Mouse (Mus musculus) brown adipose tissue, adult 24 weeks (tissue): ENCODE measurements around the gene 1700122O11Rik. TPM values are rescaled to one million over a fixed set of nuclear protein-coding genes. Genes with fewer than 3 reads are reported as not detected.

Experiments used
- H3K27ac ChIP-seq: fragments of 200-500 bp; replicated peaks from 2 replicates; pipeline ENCODE4 v1.5.1; 2012; ENCODE audit warnings: low read depth, mild to moderate bottlenecking, low read length
- H3K4me1 ChIP-seq: fragments of 200-500 bp; 2 replicates; pipeline ENCODE4 v1.6.1; 2012; ENCODE audit warnings: low read length, mixed read lengths; ENCODE audit not compliant: control insufficient read depth, insufficient read depth, insufficient read length
- H3K4me3 ChIP-seq: fragments of 200-500 bp; 2 replicates; pipeline ENCODE4 v1.5.1; 2012; ENCODE audit warnings: low read depth, mild to moderate bottlenecking, low read length, moderate library complexity; ENCODE audit not compliant: insufficient read depth
- polyA plus RNA-seq: library from polyadenylated mRNA; stranded (reverse); fragments of >200 nt; gene quantifications from 2 replicates; pipeline ENCODE4 v1.2.4, GENCODE M21; 2012; ENCODE audit not compliant: missing spikeins, insufficient read depth, insufficient read length

Gene 1700122O11Rik
- polyA plus RNA-seq, 1 experiment = not detected

DNA sequence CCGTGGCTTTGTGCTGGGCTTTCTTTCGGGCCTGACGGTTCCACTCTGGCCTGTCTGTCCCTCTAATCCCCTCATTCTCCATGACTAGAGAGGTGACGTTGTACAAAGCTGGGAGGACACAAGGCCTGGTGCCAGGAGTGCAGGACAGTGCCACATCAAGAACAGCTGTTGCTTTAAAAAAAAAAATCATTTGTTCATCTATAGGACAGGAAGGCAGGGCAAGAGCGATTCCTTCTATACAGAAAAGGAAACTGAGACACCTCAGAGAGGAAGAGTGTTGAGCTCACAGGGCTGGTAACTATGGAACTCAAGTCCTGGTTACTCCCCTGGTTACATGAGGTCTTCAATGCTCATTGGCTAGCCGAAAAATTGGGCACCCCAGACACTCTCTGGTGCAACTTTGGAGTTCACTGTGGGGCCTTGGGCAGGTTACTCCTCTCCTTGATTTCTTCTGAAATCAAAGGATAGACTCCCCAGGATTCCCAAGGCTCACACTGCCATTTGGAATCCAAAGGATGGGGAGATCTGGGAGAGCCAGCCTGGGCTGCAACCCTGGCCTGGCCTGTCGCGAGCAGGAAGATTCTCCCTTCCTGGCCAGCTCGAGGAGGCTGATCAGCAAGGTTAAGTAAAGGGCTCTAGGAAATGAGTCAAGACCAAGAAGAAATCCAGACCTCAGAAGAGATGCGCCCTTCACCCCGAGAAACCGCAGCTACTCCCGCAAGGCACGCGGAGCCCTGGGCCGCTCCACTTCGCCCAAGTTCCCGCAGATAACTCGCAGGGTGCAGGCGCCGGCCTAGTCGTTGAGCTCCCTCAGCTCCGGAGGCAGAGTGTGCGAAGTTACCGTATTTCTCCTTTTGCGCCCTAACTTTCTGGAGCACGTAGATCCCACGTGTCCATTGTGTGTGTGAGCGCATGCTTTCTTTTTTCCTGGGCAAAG, 3.5 kb upstream of the 1700122O11Rik start:
- H3K4me1 ChIP-seq = no peaks in the 10 kb centered on the region
- H3K27ac ChIP-seq = peak overlapping the region; percentile 11; the same call in 1 of the 2 replicates
- H3K4me3 ChIP-seq = peak overlapping the region; percentile 52

- Histone ChIP-seq H3K4me1 (no peaks in the 10 kb centered on the region), H3K27ac (no peak overlapping the region), H3K4me3 (no peak overlapping the region)
Observed at GRCm38 (mm10) chr17:48039232-48039866, 1.3 kb upstream of the 1700122O11Rik start.

- no peaks in the 10 kb centered on the region for H3K4me1 ChIP-seq
- no peak overlapping the region for H3K27ac ChIP-seq
Observed at GRCm38 (mm10) chr17:48036921-48037320, 1.2 kb downstream of the 1700122O11Rik start.

DNA sequence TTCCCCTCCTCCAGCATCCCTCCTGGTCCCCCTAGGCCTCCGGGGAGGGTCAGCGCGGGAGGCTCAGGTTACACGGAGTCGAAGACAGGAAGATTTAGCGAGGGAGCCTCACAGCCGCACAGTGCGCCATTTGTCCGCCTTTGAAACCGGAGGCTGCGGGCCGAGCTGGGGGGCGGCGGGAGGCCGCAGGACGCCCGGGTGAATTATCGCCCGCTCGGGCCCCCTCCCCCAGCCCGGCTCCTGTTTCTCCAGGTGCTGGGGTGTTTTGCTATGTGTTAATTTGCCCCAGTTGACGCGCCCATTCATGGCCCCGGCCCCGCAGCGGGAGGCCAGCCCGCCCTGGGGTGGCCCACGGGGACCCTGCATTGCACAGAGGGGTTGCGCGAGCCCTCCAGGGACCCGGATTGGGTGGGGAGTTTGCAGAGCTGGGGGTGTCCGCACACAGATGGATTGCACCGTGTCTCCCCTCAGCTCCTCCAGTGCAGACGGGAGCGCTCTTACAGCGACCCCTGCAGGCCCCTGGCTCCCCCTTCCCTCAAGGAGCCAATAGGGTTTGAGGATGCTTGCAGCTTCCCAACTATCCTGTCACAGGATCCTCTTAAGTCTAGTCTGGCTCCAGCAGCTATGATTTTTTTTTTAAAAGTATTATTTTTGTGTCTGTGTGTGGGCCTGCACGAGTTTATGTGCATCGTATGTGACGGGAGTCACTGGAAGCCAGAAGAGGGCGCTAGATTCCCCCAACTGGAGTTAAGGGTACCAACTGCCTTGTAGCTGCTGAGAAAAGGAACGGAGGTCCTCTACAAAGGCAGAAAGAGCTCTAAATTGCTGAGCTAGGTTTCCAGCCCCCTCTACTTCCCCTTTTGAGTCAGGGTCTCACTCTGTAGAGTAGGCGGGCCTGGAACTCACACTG, 6.3 kb downstream of the 1700122O11Rik start:
- H3K4me1 ChIP-seq = no peaks in the 10 kb centered on the region
- H3K4me3 ChIP-seq = no peak overlapping the region
- H3K27ac ChIP-seq = no peak overlapping the region

More at GRCm38 (mm10) chr17:48036921-48037320, 1.2 kb downstream of the 1700122O11Rik start:
- no peak overlapping the region for H3K4me3 ChIP-seq

- Histone ChIP-seq H3K4me1 (no peaks in the 10 kb centered on the region), H3K27ac (no peak overlapping the region), H3K4me3 (no peak overlapping the region)
Observed at GRCm38 (mm10) chr17:48029241-48029640, 8.9 kb downstream of the 1700122O11Rik start.

- H3K4me3 ChIP-seq = no peak overlapping the region
- H3K27ac ChIP-seq = no peak overlapping the region
- H3K4me1 ChIP-seq = no peaks in the 10 kb centered on the region
Observed at GRCm38 (mm10) chr17:48028250-48028649, 9.8 kb downstream of the 1700122O11Rik start.

DNA sequence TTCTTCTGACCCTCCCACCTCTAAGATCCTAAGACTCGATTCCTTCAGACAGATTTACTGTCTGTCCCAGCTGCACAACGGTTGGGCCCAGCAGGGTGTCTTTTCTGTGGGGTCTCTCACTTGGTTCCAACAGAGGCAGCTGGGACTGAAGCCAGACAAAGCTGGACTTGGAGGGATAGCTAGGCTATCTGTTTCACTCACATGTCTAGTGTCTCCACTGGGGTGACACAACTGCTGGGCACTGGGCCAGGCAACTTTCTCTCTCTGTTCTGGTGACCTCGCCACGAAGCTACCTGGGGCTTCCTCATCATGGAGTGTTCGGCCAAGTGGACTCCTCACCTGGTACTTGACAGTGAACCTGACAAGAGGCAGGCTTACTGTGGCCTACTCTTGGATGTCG, 10.4 kb downstream of the 1700122O11Rik start:
- no peak overlapping the region for H3K4me3 ChIP-seq
- no peak overlapping the region for H3K27ac ChIP-seq
- H3K4me1 ChIP-seq = no peaks in the 10 kb centered on the region

DNA sequence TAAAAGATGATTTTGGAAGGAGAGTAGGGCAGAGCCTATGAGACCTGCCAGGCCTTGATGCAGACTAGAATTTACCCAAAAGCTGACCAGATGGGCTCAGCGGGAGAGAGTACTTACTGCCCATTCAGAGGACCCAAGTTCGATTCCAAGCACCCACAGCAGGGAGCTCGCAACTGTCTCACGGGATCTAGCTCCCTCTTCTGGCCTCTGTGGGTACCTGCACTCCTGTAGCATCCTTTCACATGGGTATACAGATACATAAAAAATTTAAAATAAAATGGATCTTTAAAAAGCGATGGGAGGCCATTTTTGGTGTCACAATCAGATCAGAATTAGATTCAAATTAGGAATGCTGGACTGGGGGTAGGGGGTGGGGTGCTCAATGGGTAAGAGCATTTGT, 11.1 kb downstream of the 1700122O11Rik start:
- Histone ChIP-seq H3K4me1 (no peaks in the 10 kb centered on the region), H3K4me3 (no peak overlapping the region), H3K27ac (no peak overlapping the region)

DNA sequence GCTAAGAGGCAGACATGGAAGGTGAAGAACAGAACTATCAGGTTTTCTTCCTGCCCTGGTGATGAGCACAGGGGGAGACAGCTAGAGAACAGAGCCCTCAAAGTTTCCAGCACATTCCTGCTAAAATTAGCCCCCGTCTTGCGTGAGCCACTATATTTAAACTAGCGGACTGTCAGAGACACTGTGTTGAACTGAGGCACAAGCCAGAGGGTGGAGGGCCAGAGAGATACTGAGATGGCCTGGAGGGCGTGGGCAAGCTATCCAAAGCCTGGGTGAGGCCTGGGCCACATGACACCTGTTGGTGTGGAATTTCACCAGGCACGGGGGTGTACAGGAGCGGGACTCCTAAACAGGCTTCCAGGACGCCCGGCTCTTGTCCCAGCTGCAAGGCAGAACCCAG, 14.0 kb downstream of the 1700122O11Rik start:
- no peak overlapping the region for H3K4me3 ChIP-seq
- no peak overlapping the region for H3K27ac ChIP-seq
- no peaks in the 10 kb centered on the region for H3K4me1 ChIP-seq

GRCm38 (mm10) chr17:48019585-48019984, 18.5 kb downstream of the 1700122O11Rik start:
- Histone ChIP-seq H3K27ac (no peak overlapping the region), H3K4me3 (no peak overlapping the region), H3K4me1 (no peaks in the 10 kb centered on the region)

GRCm38 (mm10) chr17:48016566-48016965, 21.5 kb downstream of the 1700122O11Rik start:
- H3K4me3 ChIP-seq = no peak overlapping the region
- no peaks in the 10 kb centered on the region for H3K4me1 ChIP-seq
- no peak overlapping the region for H3K27ac ChIP-seq

DNA sequence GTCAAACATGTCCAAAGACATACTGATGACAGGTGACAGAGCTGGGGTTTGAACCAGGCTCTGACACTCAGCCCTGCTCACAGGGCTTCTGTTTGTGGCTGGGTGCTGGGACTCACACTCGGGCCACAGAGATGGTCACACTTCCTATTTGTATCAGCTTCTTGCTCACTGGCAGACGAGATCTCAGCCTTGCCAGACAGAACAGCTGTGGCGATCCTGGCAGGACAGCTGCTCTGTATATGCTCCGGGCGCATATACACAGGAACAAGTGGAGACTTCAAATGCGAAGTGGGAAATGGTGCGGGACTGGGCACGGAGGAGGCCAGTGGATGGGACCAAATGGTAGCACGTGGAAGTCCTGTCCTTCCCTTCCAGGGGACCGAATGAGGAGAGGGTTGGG, 25.5 kb downstream of the 1700122O11Rik start:
- no peak overlapping the region for H3K4me3 ChIP-seq
- no peak overlapping the region for H3K27ac ChIP-seq

DNA sequence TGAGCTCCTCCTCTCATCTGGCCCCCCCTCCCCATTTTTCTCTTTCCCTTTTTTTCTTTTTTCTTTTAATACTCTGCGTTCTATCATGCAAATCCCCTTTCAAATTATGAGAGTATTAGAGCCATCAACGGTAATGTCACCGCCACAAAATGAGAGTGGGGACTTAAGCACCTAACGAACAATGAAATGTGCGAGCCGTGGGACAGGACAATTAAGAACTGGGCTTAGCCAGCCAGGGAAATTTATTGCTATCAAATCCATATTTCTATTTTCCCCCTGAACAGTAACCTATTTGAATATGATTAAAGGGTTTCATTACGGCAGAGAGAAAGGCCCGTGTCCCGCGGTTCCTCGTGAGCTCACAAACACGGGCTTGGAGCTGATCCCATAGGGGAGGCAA, 27.0 kb downstream of the 1700122O11Rik start:
- H3K27ac ChIP-seq = no peak overlapping the region
- H3K4me1 ChIP-seq = no peaks in the 10 kb centered on the region

More for the DNA sequence above, 25.5 kb downstream of the 1700122O11Rik start:
- H3K4me1 ChIP-seq = no peaks in the 10 kb centered on the region

GRCm38 (mm10) chr17:48010283-48010682, 27.8 kb downstream of the 1700122O11Rik start:
- no peak overlapping the region for H3K27ac ChIP-seq
- no peaks in the 10 kb centered on the region for H3K4me1 ChIP-seq
- H3K4me3 ChIP-seq = no peak overlapping the region

More for the DNA sequence above, 27.0 kb downstream of the 1700122O11Rik start:
- H3K4me3 ChIP-seq = no peak overlapping the region

DNA sequence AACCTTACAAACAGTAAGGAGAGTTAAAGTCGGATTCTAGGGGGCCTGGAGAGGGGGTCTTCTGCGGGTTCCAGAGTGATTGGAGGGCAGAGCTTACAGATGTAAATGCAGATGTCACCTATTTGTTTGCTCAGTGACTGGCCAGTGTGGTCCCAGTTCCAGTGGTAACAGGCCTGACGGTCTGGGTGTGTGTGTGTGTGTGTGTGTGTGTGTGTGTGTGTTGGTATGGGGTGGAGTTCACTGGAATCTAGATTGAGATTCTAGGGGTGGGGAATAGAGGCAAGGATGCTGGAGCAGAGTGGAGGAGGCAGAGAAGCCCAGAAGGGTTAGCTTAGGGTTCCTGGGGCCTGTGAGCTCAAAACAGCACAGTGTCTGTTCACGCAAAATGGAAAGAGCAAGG, 32.3 kb downstream of the 1700122O11Rik start:
- Histone ChIP-seq H3K4me3 (no peak overlapping the region), H3K4me1 (no peaks in the 10 kb centered on the region), H3K27ac (no peak overlapping the region)
